Mouse (Mus musculus): ENCODE measurements at regions not wholly inside any gene's neighbourhood (a gene's known extent, or its start where the extent isn't known, plus 50 kb on each side); places are given as distances from the start of the nearest gene placed in this dataset.

GRCm38 (mm10) chr10:31076948-31077347 is 234.3 kb upstream of the Hey2 start:
- DNase-seq (ENCODE audit: low spot score), result no peak

GRCm38 (mm10) chr10:31076415-31076814 is 233.8 kb upstream of the Hey2 start:
- no peak for DNase-seq (ENCODE audit: low spot score)

GRCm38 (mm10) chr10:31074004-31074645 is 231.5 kb upstream of the Hey2 start:
- no peak for DNase-seq (ENCODE audit: low spot score)

GRCm38 (mm10) chr10:31068668-31069223 is 226.1 kb upstream of the Hey2 start:
- no peak for DNase-seq (ENCODE audit: low spot score)

- DNase-seq (ENCODE audit: low spot score), result no peak
Observed at GRCm38 (mm10) chr10:31062732-31063131, 220.1 kb upstream of the Hey2 start.

- DNase-seq (ENCODE audit: low spot score), result no peak
Observed at GRCm38 (mm10) chr10:31053260-31053659, 210.7 kb upstream of the Hey2 start.

- DNase-seq (ENCODE audit: low spot score), result no peak
Observed at GRCm38 (mm10) chr10:31051222-31051621, 208.6 kb upstream of the Hey2 start.

- no peak for DNase-seq (ENCODE audit: low spot score)
Observed at GRCm38 (mm10) chr10:31049352-31049751, 206.8 kb upstream of the Hey2 start.

- DNase-seq (ENCODE audit: low spot score), result no peak
Observed at GRCm38 (mm10) chr10:31035611-31036010, 193.0 kb upstream of the Hey2 start.

- no peak for DNase-seq (ENCODE audit: low spot score)
Observed at GRCm38 (mm10) chr10:31034782-31035181, 192.2 kb upstream of the Hey2 start.

GRCm38 (mm10) chr10:31030676-31031075 is 188.1 kb upstream of the Hey2 start:
- no peak for DNase-seq (ENCODE audit: low spot score)

GRCm38 (mm10) chr10:31026440-31026839 is 183.8 kb upstream of the Hey2 start:
- no peak for DNase-seq (ENCODE audit: low spot score)

- DNase-seq (ENCODE audit: low spot score), result no peak
Observed at GRCm38 (mm10) chr10:31012669-31013358, 170.2 kb upstream of the Hey2 start.

- DNase-seq (ENCODE audit: low spot score), result no peak
Observed at GRCm38 (mm10) chr10:31009955-31010254, 167.3 kb upstream of the Hey2 start.

- DNase-seq (ENCODE audit: low spot score), result no peak
Observed at GRCm38 (mm10) chr10:31009128-31009954, 166.7 kb upstream of the Hey2 start.

GRCm38 (mm10) chr10:30998163-30998944 is 155.8 kb upstream of the Hey2 start:
- DNase-seq (ENCODE audit: low spot score), result no peak

- DNase-seq (ENCODE audit: low spot score), result no peak
Observed at GRCm38 (mm10) chr10:30992167-30992566, 149.6 kb upstream of the Hey2 start.

GRCm38 (mm10) chr10:30980279-30980968 is 137.8 kb upstream of the Hey2 start:
- peak; percentile 14 for DNase-seq (ENCODE audit: low spot score)

GRCm38 (mm10) chr10:30979766-30980165 is 137.2 kb upstream of the Hey2 start:
- DNase-seq (ENCODE audit: low spot score), result no peak

- no peak for DNase-seq (ENCODE audit: low spot score)
Observed at GRCm38 (mm10) chr10:30966176-30966575, 123.6 kb upstream of the Hey2 start.

- no peak for DNase-seq (ENCODE audit: low spot score)
Observed at GRCm38 (mm10) chr10:30953825-30954224, 111.2 kb upstream of the Hey2 start.
